Mouse (Mus musculus) NIH3T3 (cell line): ENCODE data around the gene Cc2d2b.
A peak's percentile ranks its signal among the peaks of the same experiment; 100 is the strongest.

Experiments used
- DNase-seq: peaks from one replicate; pipeline ENCODE4 v3.0.0-alpha.2; 2012; ENCODE audit warnings: low read depth

The Cc2d2b gene

GRCm38 (mm10) chr19:40834436-40834835 is 85.9 kb downstream of the Cc2d2b start:
- DNase-seq = peak; percentile 53

DNA sequence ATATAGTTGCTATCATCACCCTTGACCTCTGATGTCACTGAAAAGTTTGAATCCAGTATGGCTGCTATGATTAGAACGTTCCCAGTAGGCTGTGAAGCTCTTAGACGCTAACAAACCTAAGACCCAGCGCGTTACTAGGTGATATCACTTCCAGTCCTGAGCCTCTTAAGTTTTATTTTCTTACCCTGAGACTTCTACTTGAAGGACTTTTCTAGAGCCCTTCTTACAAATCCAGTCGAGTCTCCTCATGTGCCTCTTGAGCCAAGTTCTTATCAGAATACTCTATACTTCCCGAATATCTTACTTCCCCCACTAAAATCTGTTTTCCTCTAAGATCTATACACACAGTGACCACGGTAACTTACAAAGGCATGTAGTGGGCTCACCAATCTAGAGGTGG is 89.7 kb downstream of the Cc2d2b start:
- DNase-seq = no peak

DNA sequence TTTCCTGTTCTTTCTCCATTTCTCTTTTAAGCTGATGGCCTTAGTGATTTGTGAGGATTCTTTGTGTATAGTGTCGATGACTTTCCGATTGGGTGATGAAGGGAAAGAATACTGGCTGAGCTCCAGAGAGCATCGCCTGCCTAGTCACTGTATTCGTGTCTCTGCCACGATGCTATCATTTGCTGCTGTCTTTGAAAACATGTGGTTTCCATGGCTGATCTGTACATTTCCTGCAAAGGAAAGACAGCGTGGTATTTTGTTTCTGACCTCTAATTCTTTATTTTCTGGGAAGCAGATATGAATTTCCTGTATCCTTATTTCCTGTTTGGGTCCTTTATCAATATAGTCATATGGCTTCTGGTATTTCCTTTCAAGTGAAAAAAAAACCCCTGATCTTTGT is 91.8 kb downstream of the Cc2d2b start:
- no peak for DNase-seq

DNA sequence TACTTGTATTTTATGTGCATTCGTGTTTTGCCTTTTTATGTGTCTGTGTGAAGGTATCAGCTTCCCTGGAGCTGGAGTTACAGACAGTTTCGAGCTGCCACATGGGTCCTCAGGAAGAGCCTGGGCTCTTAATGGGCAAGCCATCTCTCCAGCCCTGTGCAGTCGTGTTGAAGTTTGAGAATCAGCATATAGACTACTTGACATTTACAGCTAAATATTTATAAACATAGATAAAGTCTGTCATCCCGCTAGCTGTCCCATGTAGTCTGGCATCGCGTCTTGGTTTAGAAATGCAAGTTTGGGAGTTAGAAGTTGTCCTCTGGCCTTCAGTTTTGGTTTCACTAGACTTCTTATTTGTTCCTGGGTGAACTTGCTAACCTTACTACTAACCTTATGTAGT is 92.5 kb downstream of the Cc2d2b start:
- DNase-seq = no peak

DNA sequence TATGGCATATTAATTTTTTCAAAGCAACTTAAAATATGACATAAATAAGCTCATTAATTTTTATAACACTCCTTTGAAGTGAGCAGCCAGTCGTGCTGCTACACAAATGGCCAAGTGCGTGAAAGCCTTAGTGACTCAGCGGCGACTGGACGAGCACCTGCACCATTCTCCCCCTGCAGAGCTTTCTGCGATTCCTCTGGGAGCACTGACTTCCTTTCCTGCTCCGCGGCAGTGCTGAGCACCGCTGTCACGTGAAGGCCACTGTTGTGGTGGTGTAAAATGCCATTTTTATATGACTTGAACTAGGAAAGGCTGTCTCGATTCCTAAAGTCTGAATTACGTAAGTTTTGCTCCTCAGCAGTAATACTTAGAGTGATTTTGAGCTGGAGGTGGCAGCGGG is 93.0 kb downstream of the Cc2d2b start:
- DNase-seq = no peak

- no peak for DNase-seq
These were observed 96.2 kb downstream of the Cc2d2b start for GRCm38 (mm10) chr19:40844731-40845130.

DNA sequence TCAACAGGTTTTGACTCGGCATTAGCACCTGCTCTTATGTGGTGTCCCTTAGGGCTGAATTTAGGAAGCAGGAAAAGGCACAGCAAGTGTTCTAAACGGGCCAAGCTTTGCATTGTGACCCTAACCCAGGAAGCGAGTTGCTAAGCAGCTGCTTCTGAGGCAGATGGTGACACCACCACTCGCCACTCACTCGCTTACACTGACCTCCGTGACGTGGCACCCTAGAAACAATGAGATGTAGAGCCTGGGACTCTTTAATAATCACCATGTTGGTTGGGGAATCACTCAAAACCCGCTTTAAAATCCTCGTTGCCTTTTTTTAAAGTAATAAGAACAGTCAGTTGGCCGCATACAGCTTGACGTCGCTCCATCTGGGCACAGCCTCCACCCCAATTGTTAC is 100.8 kb downstream of the Cc2d2b start:
- DNase-seq = no peak

- DNase-seq = peak; percentile 24
These were observed 111.0 kb downstream of the Cc2d2b start for GRCm38 (mm10) chr19:40859555-40859954.

DNA sequence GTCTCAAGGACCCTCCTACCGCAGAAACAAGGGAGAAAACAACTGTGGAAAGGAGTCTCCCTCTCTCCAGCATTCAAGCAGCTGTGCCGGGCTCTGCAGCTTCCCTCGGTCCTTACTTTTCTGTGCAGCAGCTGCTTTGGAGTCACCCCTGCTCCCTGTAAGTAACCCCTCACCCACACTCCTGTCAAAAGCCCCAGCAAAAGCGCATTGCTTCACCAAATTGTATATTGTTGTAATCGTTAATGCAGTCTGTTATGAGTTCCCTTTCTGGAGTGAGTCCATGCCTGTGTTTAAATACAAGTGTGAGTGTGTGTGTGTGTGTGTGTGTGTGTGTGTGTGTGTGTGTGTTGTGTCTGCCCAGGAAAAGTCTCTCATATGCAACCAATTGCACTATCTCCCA is 119.7 kb downstream of the Cc2d2b start:
- peak; percentile 20 for DNase-seq

- DNase-seq = no peak
These were observed 121.0 kb downstream of the Cc2d2b start for GRCm38 (mm10) chr19:40869425-40870105.

GRCm38 (mm10) chr19:40872955-40873665 is 124.6 kb downstream of the Cc2d2b start:
- no peak for DNase-seq
